Comparison of ENCODE assay signal across 31 mouse cellular contexts in genomic region chr4:55648376-55648775, GRCm38 (mm10).
DNase-seq lines count a peak whose midpoint lies in the region; ATAC-seq and TF ChIP-seq lines count a peak whose summit lies in the region.
"Had no signal": no experiment of that assay in that cellular context is flagged by ENCODE, and none has a peak within 500 bp of the region (broad histone marks: within the 10 kb centered on the region; RNA-seq: fewer than 3 reads in every experiment).

No protein-coding gene starts in this region.

- no peak overlapping the region for H3K4me3 ChIP-seq in forebrain, embryonic 14.5 days (ENCODE audit: low read depth, low read length)
- H3K4me3 ChIP-seq in forebrain, embryonic 13.5 days = no peak overlapping the region
- no peak overlapping the region for H3K4me3 ChIP-seq in midbrain, postnatal 0 days (ENCODE audit: low read depth, low read length)
- H3K4me3 ChIP-seq in midbrain, embryonic 13.5 days (replicated peaks) = no peak overlapping the region
- no peak overlapping the region for H3K4me3 ChIP-seq in embryonic facial prominence, embryonic 15.5 days (replicated peaks)
- H3K4me3 ChIP-seq: heart, adult 2 months; heart, embryonic 12.5 days; liver, embryonic 12.5 days; megakaryocyte, embryonic 14.5 days; myocyte; neural tube, embryonic 12.5 days had no signal

- no peak overlapping the region for H3K27ac ChIP-seq in forebrain, embryonic 14.5 days (ENCODE audit: low read depth, low read length)
- H3K27ac ChIP-seq in forebrain, embryonic 13.5 days = no peak overlapping the region
- no peak overlapping the region for H3K27ac ChIP-seq in midbrain, postnatal 0 days (ENCODE audit: low read depth, low read length)
- no peak overlapping the region for H3K27ac ChIP-seq in midbrain, embryonic 13.5 days
- 0 out of 2 replicates have a peak overlapping the region, but pooled peaks have one; percentile 24 for H3K27ac ChIP-seq in embryonic facial prominence, embryonic 15.5 days (replicated peaks)
- H3K27ac ChIP-seq: heart, adult 2 months; hindbrain, embryonic 14.5 days; liver, embryonic 12.5 days; neural tube, embryonic 12.5 days; stomach, postnatal 0 days had no signal

- H3K4me1 ChIP-seq in forebrain, embryonic 14.5 days (ENCODE audit: control insufficient read depth, insufficient read depth, low read length) = peaks cover 7% of the 10 kb centered on the region; the same call in 1 of the 2 replicates
- peaks cover 25% of the 10 kb centered on the region for H3K4me1 ChIP-seq in forebrain, embryonic 13.5 days
- H3K4me1 ChIP-seq in midbrain, postnatal 0 days (ENCODE audit: insufficient read depth, low read length) = peaks cover 10% of the 10 kb centered on the region; the same call in 1 of the 2 replicates
- H3K4me1 ChIP-seq in midbrain, embryonic 13.5 days (replicated peaks) = peaks cover 16% of the 10 kb centered on the region
- peaks cover 33% of the 10 kb centered on the region for H3K4me1 ChIP-seq in embryonic facial prominence, embryonic 15.5 days

- ATAC-seq in forebrain, embryonic 14.5 days = no peak
- no peak for ATAC-seq in forebrain, embryonic 13.5 days
- no peak for ATAC-seq in midbrain, postnatal 0 days (ENCODE audit: low FRiP score)
- ATAC-seq in midbrain, embryonic 13.5 days = no peak
- no peak for ATAC-seq in embryonic facial prominence, embryonic 15.5 days (ENCODE audit: insufficient number of reproducible peaks, low FRiP score, low TSS enrichment, low read depth)
- ATAC-seq: forebrain, embryonic 16.5 days; inflammation-experienced regulatory T-cells, adult 6 months; liver, embryonic 12.5 days; liver, postnatal 0 days; midbrain, embryonic 16.5 days had no signal

- peak; percentile 48 for DNase-seq in forebrain, embryonic 14.5 days (ENCODE audit: low spot score)
- DNase-seq in midbrain, postnatal 0 days (ENCODE audit: low spot score) = peak; percentile 53
- no peak for DNase-seq in kidney, postnatal 14 days
- DNase-seq in layer of hippocampus, adult 9-11 months = no peak
- DNase-seq: adrenal gland, adult 2 months; B cell, adult 2 months; cerebellum, adult 11-12 months; cerebellum, postnatal 25 days; embryo, embryonic 11 days; heart, adult 2 months; heart, postnatal 4 days; kidney, adult 11 months; kidney, postnatal 25 days; liver, postnatal 0 days; lung, postnatal 4 days; right cerebral cortex, postnatal 4 days; thymus, adult 18-20 months; thymus, postnatal 25 days had no signal

- no peak for TF ChIP-seq CTCF in midbrain, postnatal 0 days (IDR thresholded peaks at IDR 0.05)

- no peaks in the 10 kb centered on the region for H3K27me3 ChIP-seq in forebrain, embryonic 14.5 days (replicated peaks; ENCODE audit: control insufficient read depth, insufficient read depth, low read length)
- peaks cover 6% of the 10 kb centered on the region; the same call in 1 of the 2 replicates for H3K27me3 ChIP-seq in forebrain, embryonic 13.5 days
- no peaks in the 10 kb centered on the region for H3K27me3 ChIP-seq in midbrain, postnatal 0 days (ENCODE audit: insufficient read depth, low read length)
- peaks cover 22% of the 10 kb centered on the region for H3K27me3 ChIP-seq in midbrain, embryonic 13.5 days
- peaks cover 6% of the 10 kb centered on the region for H3K27me3 ChIP-seq in embryonic facial prominence, embryonic 15.5 days
- H3K27me3 ChIP-seq: neural tube, embryonic 12.5 days had no signal

- H3K36me3 ChIP-seq in forebrain, embryonic 14.5 days (ENCODE audit: control insufficient read depth, insufficient read depth, low read length) = no peaks in the 10 kb centered on the region
- no peaks in the 10 kb centered on the region for H3K36me3 ChIP-seq in forebrain, embryonic 13.5 days (ENCODE audit: poor library complexity, severe bottlenecking)
- no peaks in the 10 kb centered on the region for H3K36me3 ChIP-seq in midbrain, postnatal 0 days (ENCODE audit: insufficient read depth, low read length)
- H3K36me3 ChIP-seq in midbrain, embryonic 13.5 days = no peaks in the 10 kb centered on the region
- H3K36me3 ChIP-seq in embryonic facial prominence, embryonic 15.5 days = no peaks in the 10 kb centered on the region
- H3K36me3 ChIP-seq: heart, embryonic 12.5 days; liver, embryonic 12.5 days; neural tube, embryonic 12.5 days had no signal

- no peak overlapping the region for H3K4me2 ChIP-seq in forebrain, embryonic 14.5 days (ENCODE audit: low read length)
- H3K4me2 ChIP-seq in forebrain, embryonic 13.5 days = no peak overlapping the region
- H3K4me2 ChIP-seq in midbrain, postnatal 0 days (ENCODE audit: low read depth, low read length, poor library complexity, severe bottlenecking) = no peak overlapping the region
- H3K4me2 ChIP-seq in midbrain, embryonic 13.5 days (replicated peaks) = no peak overlapping the region
- no peak overlapping the region for H3K4me2 ChIP-seq in embryonic facial prominence, embryonic 15.5 days (replicated peaks)
- H3K4me2 ChIP-seq: heart, embryonic 12.5 days; hindbrain, embryonic 14.5 days; liver, embryonic 12.5 days; neural tube, embryonic 12.5 days had no signal

- no peak overlapping the region for H3K9ac ChIP-seq in forebrain, embryonic 14.5 days (ENCODE audit: low read length)
- no peak overlapping the region for H3K9ac ChIP-seq in forebrain, embryonic 13.5 days
- no peak overlapping the region for H3K9ac ChIP-seq in midbrain, postnatal 0 days (replicated peaks; ENCODE audit: low read length, poor library complexity, severe bottlenecking)
- no peak overlapping the region for H3K9ac ChIP-seq in midbrain, embryonic 13.5 days (replicated peaks)
- no peak overlapping the region for H3K9ac ChIP-seq in embryonic facial prominence, embryonic 15.5 days
- H3K9ac ChIP-seq: heart, embryonic 12.5 days; hindbrain, embryonic 14.5 days; liver, embryonic 12.5 days; liver, postnatal 0 days; neural tube, embryonic 12.5 days had no signal

- no peaks in the 10 kb centered on the region for H3K9me3 ChIP-seq in forebrain, embryonic 14.5 days (replicated peaks; ENCODE audit: control insufficient read depth, low read length)
- H3K9me3 ChIP-seq in forebrain, embryonic 13.5 days (replicated peaks) = no peaks in the 10 kb centered on the region
- H3K9me3 ChIP-seq in midbrain, postnatal 0 days (ENCODE audit: low read length) = no peaks in the 10 kb centered on the region
- H3K9me3 ChIP-seq in midbrain, embryonic 13.5 days = no peaks in the 10 kb centered on the region
- H3K9me3 ChIP-seq in embryonic facial prominence, embryonic 15.5 days (replicated peaks) = no peaks in the 10 kb centered on the region
- H3K9me3 ChIP-seq: heart, embryonic 12.5 days; liver, embryonic 12.5 days; megakaryocyte, embryonic 14.5 days; neural tube, embryonic 12.5 days had no signal

- WGBS in forebrain, embryonic 14.5 days = 19% methylated on average over 7 of the region's 7 CpGs
- 28% methylated on average over 7 of the region's 7 CpGs for WGBS in forebrain, embryonic 13.5 days
- whole genome bisulfite sequencing in midbrain, postnatal 0 days = 53% methylated on average over 7 of the region's 7 CpGs
- WGBS in midbrain, embryonic 13.5 days = 55% methylated on average over 7 of the region's 7 CpGs
- WGBS in embryonic facial prominence, embryonic 15.5 days = 43% methylated on average over 7 of the region's 7 CpGs

Comparison
In these comparisons a context has a peak if more than half of its experiments do, and no peak if none do; other contexts are left out.
1. DNase-seq: peak in forebrain, embryonic 14.5 days (single experiment) and midbrain, postnatal 0 days (single experiment); none in kidney, postnatal 14 days (single experiment) and layer of hippocampus, adult 9-11 months (single experiment).